Mouse (Mus musculus) erythroblast, embryonic 14.5 days (primary cell): ENCODE measurements around the gene Dlgap1.

Source experiments
- GATA1 ChIP-seq: IDR thresholded peaks from 2 replicates; pipeline ENCODE4 v1.6.1; 2012; ENCODE audit warnings: low read length, inconsistent platforms, mixed read lengths
- TAL1 ChIP-seq: IDR thresholded peaks from 3 replicates; pipeline ENCODE4 v1.6.1; 2012; ENCODE audit warnings: low read length, inconsistent platforms, mixed read lengths

DNA sequence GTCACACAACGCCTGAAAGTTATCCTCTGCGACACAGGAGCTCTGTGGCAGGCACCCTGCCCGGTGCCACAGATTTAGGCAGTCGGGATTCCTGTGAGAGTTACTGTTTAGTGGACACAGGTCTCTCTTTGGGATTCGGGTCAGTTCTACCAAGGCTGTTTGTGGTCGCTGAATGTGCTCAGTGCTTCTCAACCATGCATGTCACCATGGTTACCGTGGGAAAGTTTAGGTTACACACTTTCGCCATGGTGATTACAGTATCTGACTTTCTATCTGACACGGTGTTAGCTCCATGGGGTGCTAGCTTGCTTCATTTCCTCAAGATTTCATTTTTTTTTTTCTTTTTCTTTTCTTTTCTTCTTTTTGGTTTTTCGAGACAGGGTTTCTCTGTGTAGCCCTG is 793.8 kb downstream of the Dlgap1 start:
- TF ChIP-seq TAL1 (no peak), GATA1 (no peak)
